In genomic region chr8:83590488-83591023, GRCm38 (mm10) we compare ENCODE assay signal across 18 mouse cellular contexts. TPM values are rescaled to one million over a fixed set of nuclear protein-coding genes. Genes with fewer than 3 reads are reported as not detected.
DNase-seq lines count a peak whose midpoint lies in the region; ATAC-seq and TF ChIP-seq lines count a peak whose summit lies in the region.
"Had no signal": no experiment of that assay in that cellular context is flagged by ENCODE, and none has a peak within 500 bp of the region (broad histone marks: within the 10 kb centered on the region; RNA-seq: fewer than 3 reads in every experiment).

No protein-coding gene starts in this region.

- TF ChIP-seq EP300 in heart, adult 2 months (IDR thresholded peaks at IDR 0.05; ENCODE audit: insufficient read depth, low read depth, low read length) = no peak
- no peak for TF ChIP-seq EP300 in liver, embryonic 14.5 days (IDR thresholded peaks at IDR 0.05; ENCODE audit: low read depth)

- H3K4me1 ChIP-seq in heart, adult 2 months (ENCODE audit: control insufficient read depth, insufficient read depth, low read length) = peaks cover 2% of the 10 kb centered on the region; the same call in 1 of the 2 replicates
- H3K4me1 ChIP-seq in heart, embryonic 10.5 days = peaks cover 23% of the 10 kb centered on the region
- H3K4me1 ChIP-seq in liver, embryonic 14.5 days (replicated peaks; ENCODE audit: control insufficient read depth in 2 of 2, insufficient read depth in 2 of 2, low read length in 1 of 2) = peaks cover 9 to 10% of the 10 kb centered on the region in 2 experiments; a peak in 3 of 4 replicates
- H3K4me1 ChIP-seq in liver, embryonic 11.5 days (replicated peaks; ENCODE audit: control insufficient read depth, insufficient read depth, low read length) = peaks cover 15% of the 10 kb centered on the region
- H3K4me1 ChIP-seq in midbrain, embryonic 16.5 days (ENCODE audit: control insufficient read depth, insufficient read depth, low read length) = peaks cover 46% of the 10 kb centered on the region

- H3K79me2 ChIP-seq in heart, adult 2 months (replicated peaks; ENCODE audit: control insufficient read depth, insufficient read depth, low read length) = peaks cover 1% of the 10 kb centered on the region; the same call in 1 of the 2 replicates

- no peak overlapping the region for H3K27ac ChIP-seq in heart, adult 2 months
- H3K27ac ChIP-seq in heart, embryonic 10.5 days = no peak overlapping the region
- no peak overlapping the region for H3K27ac ChIP-seq in liver, embryonic 14.5 days
- H3K27ac ChIP-seq in liver, embryonic 11.5 days (ENCODE audit: low read depth, low read length) = no peak overlapping the region
- H3K27ac ChIP-seq in midbrain, embryonic 16.5 days (ENCODE audit: low read length) = no peak overlapping the region
- H3K27ac ChIP-seq: embryonic facial prominence, embryonic 12.5 days; forebrain, embryonic 15.5 days; midbrain, embryonic 12.5 days had no signal

- no peak for DNase-seq in heart, adult 2 months
- DNase-seq in heart, embryonic 10.5 days (ENCODE audit: low spot score) = no peak
- no peak for DNase-seq in liver, embryonic 14.5 days (ENCODE audit: low read depth in 3 of 3, low spot score in 3 of 3)
- no peak for DNase-seq in liver, embryonic 11.5 days (ENCODE audit: low spot score)
- peak; percentile 39 for DNase-seq in MN1 (ENCODE audit: low spot score)
- DNase-seq in natural killer cell, adult 2 months (ENCODE audit: low spot score in 2 of 2) = no peak
- DNase-seq: cerebellum, adult 9-11 months; gastrocnemius, postnatal 36 days; kidney, postnatal 14 days had no signal

- no peaks in the 10 kb centered on the region for H3K27me3 ChIP-seq in heart, adult 2 months (ENCODE audit: control insufficient read depth, insufficient read depth, low read length)
- no peaks in the 10 kb centered on the region for H3K27me3 ChIP-seq in heart, embryonic 10.5 days (ENCODE audit: insufficient read depth, poor library complexity, severe bottlenecking)
- no peaks in the 10 kb centered on the region for H3K27me3 ChIP-seq in liver, embryonic 14.5 days (ENCODE audit: control insufficient read depth, insufficient read depth, low read length)
- no peaks in the 10 kb centered on the region for H3K27me3 ChIP-seq in liver, embryonic 11.5 days (replicated peaks; ENCODE audit: control insufficient read depth, insufficient read depth, low read length)
- H3K27me3 ChIP-seq in midbrain, embryonic 16.5 days (ENCODE audit: control insufficient read depth, insufficient read depth, low read depth, low read length) = no peaks in the 10 kb centered on the region
- H3K27me3 ChIP-seq: embryonic facial prominence, embryonic 12.5 days; forebrain, embryonic 15.5 days; midbrain, embryonic 12.5 days had no signal

- no peaks in the 10 kb centered on the region for H3K9me3 ChIP-seq in heart, embryonic 10.5 days
- no peaks in the 10 kb centered on the region for H3K9me3 ChIP-seq in liver, embryonic 14.5 days (ENCODE audit: control insufficient read depth, low read length)
- H3K9me3 ChIP-seq in liver, embryonic 11.5 days (ENCODE audit: control insufficient read depth, low read length) = no peaks in the 10 kb centered on the region
- H3K9me3 ChIP-seq in midbrain, embryonic 16.5 days (replicated peaks; ENCODE audit: control insufficient read depth, low read length, poor library complexity, severe bottlenecking) = no peaks in the 10 kb centered on the region
- H3K9me3 ChIP-seq: embryonic facial prominence, embryonic 12.5 days; forebrain, embryonic 15.5 days; midbrain, embryonic 12.5 days had no signal

- peak; percentile 45 for TF ChIP-seq CTCF in heart, adult 2 months (IDR thresholded peaks at IDR 0.05)
- TF ChIP-seq CTCF in liver, embryonic 14.5 days (IDR thresholded peaks at IDR 0.05; ENCODE audit: low read depth) = 0 out of 2 replicates have a peak, but pooled peaks have one; percentile 22

- 85% methylated on average over 7 of the region's 7 CpGs for WGBS in heart, adult 2 months
- 85% methylated on average over 7 of the region's 7 CpGs for WGBS in heart, embryonic 10.5 days
- 74% methylated on average over 7 of the region's 7 CpGs for WGBS in liver, embryonic 14.5 days (ENCODE audit: insufficient replicate concordance)
- WGBS in liver, embryonic 11.5 days = 86% methylated on average over 7 of the region's 7 CpGs
- WGBS in midbrain, embryonic 16.5 days = 79% methylated on average over 7 of the region's 7 CpGs

- H3K4me3 ChIP-seq in heart, adult 2 months = no peak overlapping the region
- no peak overlapping the region for H3K4me3 ChIP-seq in heart, embryonic 10.5 days
- no peak overlapping the region for H3K4me3 ChIP-seq in liver, embryonic 14.5 days (ENCODE audit: insufficient read depth in 1 of 2, low read depth in 2 of 2, low read length in 2 of 2)
- no peak overlapping the region for H3K4me3 ChIP-seq in liver, embryonic 11.5 days (ENCODE audit: low read depth, low read length)
- H3K4me3 ChIP-seq in midbrain, embryonic 16.5 days (ENCODE audit: low read depth, low read length) = no peak overlapping the region
- H3K4me3 ChIP-seq: embryonic facial prominence, embryonic 12.5 days had no signal

- no peak overlapping the region for H3K9ac ChIP-seq in heart, adult 2 months (ENCODE audit: low read depth, low read length)
- H3K9ac ChIP-seq in liver, embryonic 14.5 days (replicated peaks) = no peak overlapping the region
- H3K9ac ChIP-seq in liver, embryonic 11.5 days (ENCODE audit: low read depth, low read length) = no peak overlapping the region
- no peak overlapping the region for H3K9ac ChIP-seq in midbrain, embryonic 16.5 days (ENCODE audit: low read depth, low read length)
- H3K9ac ChIP-seq: embryonic facial prominence, embryonic 12.5 days; midbrain, embryonic 12.5 days had no signal

- peaks cover 4% of the 10 kb centered on the region for H3K36me3 ChIP-seq in heart, adult 2 months (ENCODE audit: control insufficient read depth, insufficient read depth, low read length)
- H3K36me3 ChIP-seq in heart, embryonic 10.5 days = peaks cover 39% of the 10 kb centered on the region
- no peaks in the 10 kb centered on the region; the same call in 1 of the 2 replicates for H3K36me3 ChIP-seq in liver, embryonic 14.5 days (replicated peaks; ENCODE audit: control insufficient read depth, insufficient read depth, low read depth)
- H3K36me3 ChIP-seq in liver, embryonic 11.5 days (ENCODE audit: control insufficient read depth, insufficient read depth, low read length) = peaks cover 10% of the 10 kb centered on the region
- no peaks in the 10 kb centered on the region for H3K36me3 ChIP-seq in midbrain, embryonic 16.5 days (ENCODE audit: control insufficient read depth, insufficient read depth, low read length)

- intact Hi-C loops in heart, adult 2 months (cut with DNase I) = loop anchor here (5.0 kb wide), 1 partner anchor 258 kb away; the partner anchor contains the start of gene Elmod2

- no peak overlapping the region for H3K4me2 ChIP-seq in liver, embryonic 14.5 days (ENCODE audit: low read depth)
- H3K4me2 ChIP-seq in liver, embryonic 11.5 days = no peak overlapping the region
- H3K4me2 ChIP-seq in midbrain, embryonic 16.5 days (ENCODE audit: low read length) = peak overlapping the region; percentile 87
- H3K4me2 ChIP-seq: embryonic facial prominence, embryonic 12.5 days had no signal

- ATAC-seq in liver, embryonic 14.5 days (ENCODE audit: insufficient read depth) = no peak
- no peak for ATAC-seq in liver, embryonic 11.5 days (replicated peaks; ENCODE audit: low FRiP score)
- no peak for ATAC-seq in midbrain, embryonic 16.5 days
- no peak for ATAC-seq in megakaryocyte-erythroid progenitor cell, adult 5-6 weeks (replicated peaks; ENCODE audit: low FRiP score, low TSS enrichment, poor library complexity, severe bottlenecking)
- ATAC-seq: forebrain, embryonic 15.5 days had no signal

- no peak for TF ChIP-seq POLR2A in heart, adult 2 months (IDR thresholded peaks at IDR 0.05; ENCODE audit: insufficient read depth, low read depth, low read length)

RNA-seq across cellular contexts. Expression of gene Tecr, which starts 17.2 kb away (rescaled TPM):
- total RNA-seq in heart, adult 2 months (2021) = 100 to 1,000 TPM; 445 to 505 TPM
- 772 and 935 TPM in 2 replicates for polyA plus RNA-seq in heart, adult 2 months (2012; rRNA removed)
- polyA plus RNA-seq in heart, embryonic 10.5 days (2016; fragmentation: Nextera tagmentation; extraction: Ambion mirVana) = 568 and 608 TPM in 2 replicates
- polyA plus RNA-seq in liver, embryonic 14.5 days (2012; rRNA removed) = 176 and 217 TPM in 2 replicates
- polyA plus RNA-seq in liver, embryonic 14.5 days (2014; fragmentation: Nextera tagmentation; extraction: Ambion mirVana) = 294 and 325 TPM in 2 replicates
- 468 and 475 TPM in 2 replicates for polyA plus RNA-seq in liver, embryonic 11.5 days (2014; fragmentation: Nextera tagmentation; extraction: Ambion mirVana)
- polyA plus RNA-seq in midbrain, embryonic 16.5 days (2015; fragmentation: Nextera tagmentation; extraction: Ambion mirVana) = 1,093 and 1,247 TPM in 2 replicates
- 304 and 466 TPM in 2 replicates for total RNA-seq in megakaryocyte-erythroid progenitor cell, adult 5-6 weeks (2014; fragmentation: Nextera tagmentation)
- total RNA-seq in megakaryocyte-erythroid progenitor cell, adult 5-6 weeks (2017) = 230 and 318 TPM in 2 replicates

RNA-seq across cellular contexts. Expression of gene Dnajb1, which starts 17.4 kb away (rescaled TPM):
- total RNA-seq in heart, adult 2 months (2021) = 10 to 100 TPM; 11.3 to 16.8 TPM
- 13.4 and 17.4 TPM in 2 replicates for polyA plus RNA-seq in heart, adult 2 months (2012; rRNA removed)
- 51.9 and 71.5 TPM in 2 replicates for polyA plus RNA-seq in heart, embryonic 10.5 days (2016; fragmentation: Nextera tagmentation; extraction: Ambion mirVana)
- polyA plus RNA-seq in liver, embryonic 14.5 days (2012; rRNA removed) = 26.1 and 32.7 TPM in 2 replicates
- 37.6 and 37.8 TPM in 2 replicates for polyA plus RNA-seq in liver, embryonic 14.5 days (2014; fragmentation: Nextera tagmentation; extraction: Ambion mirVana)
- polyA plus RNA-seq in liver, embryonic 11.5 days (2014; fragmentation: Nextera tagmentation; extraction: Ambion mirVana) = 75.9 and 77.1 TPM in 2 replicates
- 60.2 and 60.8 TPM in 2 replicates for polyA plus RNA-seq in midbrain, embryonic 16.5 days (2015; fragmentation: Nextera tagmentation; extraction: Ambion mirVana)
- 49.7 and 52.6 TPM in 2 replicates for total RNA-seq in megakaryocyte-erythroid progenitor cell, adult 5-6 weeks (2014; fragmentation: Nextera tagmentation)
- total RNA-seq in megakaryocyte-erythroid progenitor cell, adult 5-6 weeks (2017) = 50.2 and 63.1 TPM in 2 replicates

RNA-seq across cellular contexts. Expression of gene Ndufb7, which starts 24.1 kb away (rescaled TPM):
- 100 to 1,000 TPM; 620 to 733 TPM for total RNA-seq in heart, adult 2 months (2021)
- 1,081 and 1,159 TPM in 2 replicates for polyA plus RNA-seq in heart, adult 2 months (2012; rRNA removed)
- 479 and 560 TPM in 2 replicates for polyA plus RNA-seq in heart, embryonic 10.5 days (2016; fragmentation: Nextera tagmentation; extraction: Ambion mirVana)
- polyA plus RNA-seq in liver, embryonic 14.5 days (2012; rRNA removed) = 160 and 197 TPM in 2 replicates
- polyA plus RNA-seq in liver, embryonic 14.5 days (2014; fragmentation: Nextera tagmentation; extraction: Ambion mirVana) = 283 and 290 TPM in 2 replicates
- polyA plus RNA-seq in liver, embryonic 11.5 days (2014; fragmentation: Nextera tagmentation; extraction: Ambion mirVana) = 321 and 354 TPM in 2 replicates
- 320 and 338 TPM in 2 replicates for polyA plus RNA-seq in midbrain, embryonic 16.5 days (2015; fragmentation: Nextera tagmentation; extraction: Ambion mirVana)
- 199 and 204 TPM in 2 replicates for total RNA-seq in megakaryocyte-erythroid progenitor cell, adult 5-6 weeks (2014; fragmentation: Nextera tagmentation)
- 173 and 183 TPM in 2 replicates for total RNA-seq in megakaryocyte-erythroid progenitor cell, adult 5-6 weeks (2017)

RNA-seq across cellular contexts. Expression of gene Olfr370, which starts 55.0 kb away (rescaled TPM):
- total RNA-seq in heart, adult 2 months (2021) = not detected
- not detected in 2 replicates for polyA plus RNA-seq in heart, adult 2 months (2012; rRNA removed)
- polyA plus RNA-seq in heart, embryonic 10.5 days (2016; fragmentation: Nextera tagmentation; extraction: Ambion mirVana) = not detected in 2 replicates
- polyA plus RNA-seq in liver, embryonic 14.5 days (2012; rRNA removed) = not detected in 2 replicates
- not detected in 2 replicates for polyA plus RNA-seq in liver, embryonic 14.5 days (2014; fragmentation: Nextera tagmentation; extraction: Ambion mirVana)
- not detected in 2 replicates for polyA plus RNA-seq in liver, embryonic 11.5 days (2014; fragmentation: Nextera tagmentation; extraction: Ambion mirVana)
- polyA plus RNA-seq in midbrain, embryonic 16.5 days (2015; fragmentation: Nextera tagmentation; extraction: Ambion mirVana) = 0.07 TPM in 1 of 2 replicates, not detected in the other
- not detected in 2 replicates for total RNA-seq in megakaryocyte-erythroid progenitor cell, adult 5-6 weeks (2014; fragmentation: Nextera tagmentation)
- not detected in 2 replicates for total RNA-seq in megakaryocyte-erythroid progenitor cell, adult 5-6 weeks (2017)
- total RNA-seq: gastrocnemius, postnatal 36 days; heart, postnatal 25 days; left cerebral cortex, adult 8-10 months had no signal
- polyA plus RNA-seq: embryonic facial prominence, embryonic 12.5 days; liver, embryonic 16.5 days; midbrain, embryonic 12.5 days; small intestine, adult 2 months had no signal
